Mouse (Mus musculus): Measurements from ENCODE around the gene Anks6.

- TF ChIP-seq TAL1 (IDR thresholded peaks at IDR 0.05; ENCODE audit: low read length): no peak
- TF ChIP-seq GATA1 (IDR thresholded peaks at IDR 0.05; ENCODE audit: low read length): no peak
Measured at GRCm38 (mm10) chr4:47020563-47020962, 36.7 kb downstream of the Anks6 start.

Measured in erythroblast, embryonic 14.5 days (primary cell).